Mouse (Mus musculus): ENCODE results near the gene Gng2.

Gng2 gene

DNA sequence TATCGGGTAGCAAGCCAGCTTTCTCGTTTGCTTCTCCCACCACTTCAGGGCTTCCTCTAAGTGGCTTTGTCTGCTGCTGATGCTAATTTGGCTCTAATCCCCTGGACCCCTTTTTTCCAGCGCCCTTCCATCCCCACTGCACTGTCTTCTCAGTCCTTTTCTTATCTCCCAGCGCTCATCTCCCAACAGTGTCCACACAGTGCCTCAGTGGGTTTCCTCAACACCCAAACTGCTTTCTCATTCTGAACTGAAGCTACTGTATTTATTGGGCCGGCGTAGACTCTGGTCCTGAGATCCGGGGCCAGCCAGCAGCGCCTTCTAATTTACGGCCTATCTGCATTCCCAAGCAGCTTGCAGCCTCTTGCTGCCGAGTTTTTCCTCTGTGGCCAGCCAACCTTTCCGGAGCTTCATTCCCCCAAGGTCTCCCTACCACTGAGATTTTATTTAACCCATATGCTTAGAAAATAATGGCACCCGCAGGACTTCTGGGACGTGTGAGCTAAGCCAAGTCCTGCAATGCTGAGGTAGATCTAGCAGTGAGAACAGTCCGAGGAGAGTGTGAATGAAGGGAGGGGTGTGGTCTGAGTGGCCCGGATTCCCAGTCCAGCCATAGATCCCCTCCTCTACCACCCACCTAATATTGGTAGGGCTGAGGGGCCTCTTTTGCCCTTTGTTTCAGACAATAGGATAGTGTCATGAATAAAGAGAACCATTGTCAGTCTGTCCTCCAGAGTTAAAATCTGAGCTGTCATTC is at the start of gene Gng2:
TSS of gene Gng2 (minus strand) at position 357 of the 754 bp plus-strand sequence.
- no peak for DNase-seq (ENCODE audit: low spot score in 2 of 2)

DNA sequence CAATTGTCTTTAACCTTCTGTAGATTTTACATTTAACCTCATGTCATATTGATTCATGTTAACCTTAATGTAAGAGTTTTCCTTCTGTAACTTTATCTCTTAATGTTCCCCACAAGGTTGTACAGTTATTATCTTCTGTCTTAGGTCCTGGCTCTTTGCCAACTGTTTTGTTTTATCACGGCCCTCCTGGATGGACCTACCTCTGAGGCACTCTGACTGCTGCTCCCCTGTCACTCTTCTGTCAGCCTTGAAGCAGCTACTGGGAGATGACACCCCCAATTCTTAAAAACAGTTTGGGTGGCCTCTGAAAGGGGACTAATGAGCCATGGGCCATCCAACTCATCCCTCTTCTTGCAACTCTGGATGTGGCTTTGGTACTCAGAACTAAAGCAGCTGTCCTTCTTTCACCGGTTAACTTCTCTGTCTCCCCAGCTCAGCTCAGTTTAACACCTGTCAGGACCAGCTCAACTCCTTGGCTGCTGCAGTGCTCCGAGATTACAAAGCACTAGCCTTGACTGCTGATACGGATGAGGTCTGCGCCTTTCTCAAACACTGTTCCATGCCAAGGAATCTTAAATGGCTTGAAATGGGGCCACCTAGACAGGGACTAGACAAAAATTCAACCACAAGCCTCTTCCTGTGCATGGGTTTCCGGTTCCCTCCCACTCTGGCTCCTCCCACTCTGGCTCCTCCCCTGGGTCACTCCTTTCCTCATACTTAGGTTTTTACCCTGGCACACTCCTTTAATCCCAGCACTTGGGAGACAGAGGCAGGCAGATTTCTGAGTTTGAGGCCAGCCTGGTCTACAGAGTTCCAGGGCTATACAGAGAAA is 47.7 kb upstream of the Gng2 start:
- DNase-seq (ENCODE audit: low spot score in 2 of 2): no peak

DNA sequence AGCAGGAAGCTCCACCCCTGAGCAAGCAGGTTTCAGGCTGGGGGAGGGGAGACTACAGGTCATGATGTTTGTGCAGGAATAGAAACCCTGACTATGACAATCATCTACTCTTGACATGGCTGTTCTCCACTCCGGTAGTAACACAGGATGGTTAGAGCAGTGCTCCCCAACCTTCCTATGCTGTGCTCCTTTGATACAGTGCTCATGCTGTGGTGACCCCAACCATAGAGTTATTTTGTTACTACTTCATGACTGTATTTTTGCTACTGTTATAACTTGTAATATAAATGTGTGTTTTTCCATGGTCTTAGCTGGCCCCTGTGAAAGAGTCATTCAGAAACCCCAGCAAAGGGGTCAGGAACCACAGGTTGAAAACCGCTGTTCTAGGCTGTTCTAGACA is 46.5 kb upstream of the Gng2 start:
- no peak for DNase-seq (ENCODE audit: low spot score in 2 of 2)

DNA sequence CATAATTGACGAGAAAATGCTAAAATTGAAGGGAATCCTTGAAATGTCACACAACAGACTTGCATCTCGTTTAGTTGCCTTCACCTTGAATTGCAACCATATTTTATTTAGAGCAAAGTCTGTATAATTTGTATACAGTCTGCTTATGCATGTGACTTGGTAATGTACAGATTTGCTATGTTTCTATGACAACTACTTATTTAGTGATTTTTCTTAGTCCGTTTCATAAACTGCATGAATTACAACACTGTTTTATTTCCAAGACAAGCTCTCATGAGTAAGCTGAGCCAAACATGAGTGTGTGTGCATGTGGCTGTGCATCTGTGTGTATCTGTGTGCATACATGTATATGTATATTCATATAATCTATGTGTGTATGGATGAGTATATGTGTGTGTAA is 42.1 kb upstream of the Gng2 start:
- DNase-seq (ENCODE audit: low spot score in 2 of 2): no peak

DNA sequence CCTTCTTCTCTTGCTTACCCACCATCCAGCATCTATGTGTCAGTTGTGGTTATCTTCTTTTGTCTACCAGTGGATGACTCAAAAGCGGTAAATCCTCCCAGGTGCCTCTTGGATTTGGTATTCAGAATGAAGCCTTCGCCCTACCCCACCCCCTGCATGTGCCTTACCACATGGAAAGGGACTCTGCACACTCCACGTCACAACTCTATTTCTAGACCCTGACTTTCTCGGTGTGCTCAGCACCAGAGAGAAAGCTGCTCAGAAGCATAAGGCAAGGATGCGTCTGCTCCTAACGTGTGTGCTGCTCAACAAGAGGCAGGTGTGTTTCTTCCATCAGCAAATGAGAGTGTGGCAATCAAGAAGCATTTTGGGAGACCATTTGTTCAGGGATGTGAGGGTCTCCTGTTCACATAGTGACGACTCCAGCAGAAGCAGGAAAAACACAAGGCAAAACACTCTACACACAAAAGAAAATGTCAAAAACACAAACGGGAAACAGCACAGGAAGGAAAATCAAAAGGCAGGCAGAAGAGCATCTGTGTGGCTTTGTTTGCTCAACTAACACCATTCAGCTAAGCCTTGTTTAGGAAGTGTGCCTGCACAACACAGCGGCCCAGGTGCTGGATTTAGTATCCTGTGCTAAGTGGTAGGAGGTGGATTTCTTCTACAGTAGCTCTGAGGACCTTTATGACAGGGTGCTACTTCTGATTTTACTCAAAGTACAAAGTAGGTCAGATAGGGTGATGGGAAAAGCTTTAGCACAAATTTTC is 35.3 kb upstream of the Gng2 start:
- DNase-seq (ENCODE audit: low spot score in 2 of 2): no peak

DNA sequence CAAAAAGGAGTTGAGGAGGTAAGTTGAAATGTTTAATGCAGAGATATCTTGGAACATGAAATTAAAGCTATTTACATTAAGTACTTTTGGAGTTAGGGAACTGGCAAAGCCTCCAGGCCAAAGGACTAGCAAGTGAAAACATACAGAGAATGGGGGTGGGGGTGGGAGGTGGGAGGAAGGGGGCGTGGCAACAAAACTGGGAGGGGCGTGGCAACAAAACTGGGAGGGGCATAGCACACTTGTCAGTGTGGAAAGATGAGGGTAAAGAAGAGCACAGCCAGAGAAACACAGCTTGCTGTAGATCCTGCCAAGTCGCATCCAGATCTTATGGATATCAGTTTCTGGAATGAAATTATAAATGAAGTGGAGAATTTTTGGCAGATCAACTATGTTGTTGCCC is 30.0 kb upstream of the Gng2 start:
- no peak for DNase-seq (ENCODE audit: low spot score in 2 of 2)

DNA sequence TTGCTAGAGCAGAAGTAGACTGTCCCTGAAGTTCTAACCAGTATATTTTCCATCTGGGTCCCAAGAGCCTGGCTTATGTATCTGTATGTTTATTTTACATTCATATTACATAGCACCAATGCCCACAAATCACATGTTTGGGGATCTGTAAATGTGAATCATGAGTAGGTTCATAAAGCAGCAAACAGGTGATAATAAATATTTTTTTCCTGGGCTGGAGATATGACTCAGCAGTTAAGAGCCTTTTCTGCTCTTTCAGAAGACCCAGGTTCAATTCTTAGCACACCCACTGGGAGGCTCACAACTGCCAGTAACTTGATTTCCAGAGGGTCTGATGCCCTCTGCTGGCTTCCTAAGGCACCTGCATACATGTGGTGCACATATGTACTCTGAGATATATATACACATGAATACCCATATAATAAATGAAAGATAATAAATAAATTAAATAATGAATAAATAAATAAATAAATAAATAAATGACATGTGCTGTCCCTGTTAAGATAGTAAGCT is 27.4 kb upstream of the Gng2 start:
- DNase-seq (ENCODE audit: low spot score in 2 of 2): no peak

DNA sequence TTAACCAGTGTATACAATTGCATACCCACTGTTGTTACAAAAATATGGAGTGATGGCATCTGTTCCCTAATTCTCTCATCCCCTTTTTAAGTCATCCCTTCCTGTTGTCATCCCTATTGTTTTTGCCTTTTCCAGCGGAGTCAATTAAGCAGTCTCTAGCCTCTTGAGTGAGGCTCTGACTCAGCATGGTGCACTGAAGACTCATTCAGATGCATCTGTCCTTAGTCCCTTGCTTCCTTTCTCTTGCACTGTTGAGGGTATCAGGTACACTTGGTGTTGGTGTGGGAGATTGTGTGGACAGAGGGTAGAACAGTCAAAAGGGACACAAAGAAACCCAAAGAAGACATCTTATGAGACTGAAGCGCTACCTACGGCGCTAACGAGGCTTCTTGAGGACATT is 19.4 kb upstream of the Gng2 start:
- no peak for DNase-seq (ENCODE audit: low spot score in 2 of 2)

DNA sequence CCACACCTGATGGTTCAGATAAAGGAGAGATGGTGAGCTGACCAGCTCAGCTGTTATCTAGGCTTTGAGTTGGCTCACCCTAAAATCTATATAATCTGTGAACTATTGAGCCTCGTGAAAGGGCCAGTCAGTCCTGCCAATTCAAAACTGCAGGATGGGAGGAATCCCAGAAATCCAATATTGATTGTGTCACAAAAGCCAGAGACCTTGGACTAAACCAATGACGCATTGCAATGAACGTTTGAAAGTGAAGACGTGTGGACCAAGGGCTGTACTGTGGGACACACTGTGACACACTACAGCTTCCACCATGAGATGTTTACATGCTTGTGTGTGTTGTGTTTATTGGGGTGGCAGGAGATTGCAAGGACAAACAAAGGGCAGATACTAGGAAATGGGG is 18.5 kb upstream of the Gng2 start:
- no peak for DNase-seq (ENCODE audit: low spot score in 2 of 2)

DNA sequence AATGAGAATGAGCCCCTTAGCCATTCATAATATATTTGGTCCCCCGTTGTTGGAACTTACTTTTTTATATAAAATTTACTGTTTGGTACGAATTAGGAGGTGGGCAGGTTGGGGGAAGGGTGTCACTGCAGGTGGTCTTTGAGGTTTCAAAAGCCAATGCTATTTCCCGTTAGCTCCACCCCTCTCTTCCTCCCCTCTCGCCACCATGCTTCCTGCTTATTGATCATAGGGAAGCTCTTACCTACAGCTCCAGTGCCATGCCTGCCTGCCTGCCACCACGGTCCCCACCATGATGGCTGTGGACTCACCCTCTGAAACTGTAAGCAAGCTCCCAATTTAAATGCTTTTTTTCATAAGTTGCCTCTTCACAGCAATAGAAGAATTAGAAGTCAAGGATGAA is 16.6 kb upstream of the Gng2 start:
- DNase-seq (ENCODE audit: low spot score in 2 of 2): no peak

DNA sequence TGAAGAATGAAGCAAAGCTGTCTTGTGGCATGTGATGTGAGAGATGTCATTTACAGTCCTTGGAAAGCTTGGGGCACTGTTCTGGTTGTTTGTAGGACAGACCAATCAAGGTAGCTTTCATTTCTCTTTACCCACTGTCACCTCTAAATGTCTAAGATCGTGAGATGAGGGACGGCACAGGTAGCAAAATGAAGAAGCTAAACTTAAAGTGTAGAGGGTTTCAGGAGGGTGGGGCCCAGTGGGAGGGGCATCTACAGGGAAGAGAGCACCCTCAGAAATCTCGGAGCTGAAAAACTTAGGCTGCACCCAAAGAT is 16.1 kb upstream of the Gng2 start:
- no peak for DNase-seq (ENCODE audit: low spot score in 2 of 2)

DNA sequence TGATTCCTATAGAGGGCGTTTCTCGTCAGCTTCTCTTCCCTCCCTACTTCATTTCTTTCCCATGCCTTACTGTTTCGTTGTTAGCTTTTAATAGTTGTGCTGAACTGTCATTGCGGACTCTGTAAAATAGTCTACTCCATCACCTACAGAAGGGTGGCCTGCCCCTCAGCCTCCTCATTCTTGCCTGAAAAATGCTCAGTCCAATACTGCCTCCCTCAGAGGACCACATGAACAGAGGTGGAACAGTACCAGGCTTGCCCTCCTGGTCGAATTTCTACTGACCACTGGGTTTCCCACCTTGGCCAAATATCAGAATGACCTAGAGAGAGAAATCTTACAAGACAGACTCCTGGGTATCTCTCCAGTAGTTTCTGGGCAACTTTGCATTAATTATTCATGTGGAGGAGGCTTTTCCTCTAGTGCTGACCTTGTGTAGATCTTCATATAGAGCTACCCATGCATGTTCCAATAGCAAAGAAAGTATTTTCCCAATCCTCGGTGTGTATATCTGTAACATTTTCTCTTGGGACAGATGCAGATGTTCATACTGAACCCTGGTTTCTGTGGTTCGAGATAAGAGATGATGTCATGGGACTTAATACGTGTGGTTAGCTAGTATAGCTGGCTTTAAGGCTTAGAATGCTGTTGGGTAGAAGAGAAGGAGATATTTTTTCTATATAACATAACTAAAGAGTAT is 15.6 kb upstream of the Gng2 start:
- no peak for DNase-seq (ENCODE audit: low spot score in 2 of 2)

DNA sequence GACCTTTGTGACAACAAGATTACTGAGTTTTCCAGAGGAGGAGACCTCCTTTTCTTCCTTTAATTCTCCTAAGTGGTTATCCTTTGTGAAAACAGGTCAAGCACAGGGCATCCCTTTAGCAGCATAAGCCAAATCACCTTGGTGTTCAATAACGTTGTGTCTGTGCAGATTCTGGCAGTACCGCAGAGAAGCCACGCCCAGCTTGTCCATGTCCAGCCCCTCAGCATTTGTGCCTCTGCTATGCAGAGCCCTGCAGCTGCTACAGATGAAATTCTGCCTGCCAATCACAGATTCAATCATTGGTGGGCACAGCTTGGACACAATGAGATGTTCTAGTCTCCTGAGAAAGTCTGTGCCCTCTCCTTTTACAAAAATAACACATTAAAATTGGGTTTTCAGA is 14.4 kb upstream of the Gng2 start:
- no peak for DNase-seq (ENCODE audit: low spot score in 2 of 2)

DNA sequence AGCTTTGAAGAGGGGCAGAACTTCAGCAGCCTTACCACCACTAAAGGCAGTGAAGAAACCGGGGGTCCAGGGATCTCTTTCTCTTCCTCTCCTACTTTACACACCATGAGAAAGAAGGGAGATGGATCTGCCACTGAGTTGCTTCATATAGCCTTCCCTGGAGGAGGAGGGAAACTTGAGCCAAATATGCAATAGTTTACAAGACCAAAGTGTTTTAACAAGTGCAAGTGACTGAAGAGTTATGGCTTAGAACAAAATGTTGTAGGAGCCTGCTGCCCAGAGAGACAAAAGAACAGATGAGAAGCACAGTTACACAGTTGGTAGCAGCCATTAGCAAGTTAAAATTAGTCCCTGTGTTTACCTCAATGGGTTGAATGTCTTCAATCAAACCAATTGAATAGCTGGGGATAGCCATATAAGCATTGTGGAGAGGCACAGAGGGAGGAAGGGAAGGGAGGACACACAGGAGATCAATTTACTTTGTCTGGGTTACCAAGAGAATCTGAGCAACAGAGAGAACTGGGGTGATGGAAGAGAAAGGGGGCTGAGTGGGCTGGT is 13.1 kb upstream of the Gng2 start:
- no peak for DNase-seq (ENCODE audit: low spot score in 2 of 2)

DNA sequence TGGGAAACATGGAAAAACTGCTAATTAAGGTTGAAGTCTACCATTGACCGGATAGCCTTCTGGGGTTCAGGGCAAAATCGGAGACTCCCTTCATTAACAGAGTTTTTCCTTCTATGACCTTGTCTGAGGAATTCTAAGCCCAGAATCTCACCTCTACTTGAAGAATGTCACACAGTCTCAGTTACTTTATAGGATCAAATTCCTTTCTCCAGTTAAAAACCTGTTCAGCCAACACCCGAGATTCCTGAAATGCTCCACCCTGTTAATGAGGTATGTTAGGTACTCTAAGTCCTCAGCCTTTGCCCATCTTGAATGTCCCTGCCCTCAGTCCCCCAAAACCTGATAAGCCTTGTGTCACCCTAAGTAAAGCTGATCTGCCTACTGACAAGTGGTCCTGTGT is 11.0 kb upstream of the Gng2 start:
- no peak for DNase-seq (ENCODE audit: low spot score in 2 of 2)

DNA sequence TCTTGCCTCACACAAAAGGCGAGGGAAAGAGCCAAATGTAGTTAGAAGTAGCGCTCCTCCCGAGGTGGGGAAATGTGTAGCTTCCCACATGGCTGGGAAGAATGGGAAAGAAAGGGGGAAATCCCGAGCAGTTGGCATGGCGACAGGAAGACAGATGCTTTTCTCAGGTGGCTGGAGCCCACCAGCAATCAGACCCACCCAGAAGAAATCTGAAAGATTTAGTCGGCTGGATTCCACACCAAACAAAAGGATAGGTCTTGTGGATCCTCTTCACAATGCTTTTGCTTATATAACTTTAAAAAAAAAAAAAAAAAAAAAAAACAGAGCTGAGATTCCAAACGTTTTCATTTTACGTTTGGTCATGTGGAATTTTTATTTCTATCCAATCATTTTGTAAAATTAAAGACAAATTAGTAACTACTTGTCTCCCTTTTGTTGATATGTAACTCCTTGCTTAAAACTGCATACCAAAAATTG is 10.0 kb upstream of the Gng2 start:
- peak in 1 of 2 experiments; percentile 56 for DNase-seq (ENCODE audit: low spot score in 2 of 2)

DNA sequence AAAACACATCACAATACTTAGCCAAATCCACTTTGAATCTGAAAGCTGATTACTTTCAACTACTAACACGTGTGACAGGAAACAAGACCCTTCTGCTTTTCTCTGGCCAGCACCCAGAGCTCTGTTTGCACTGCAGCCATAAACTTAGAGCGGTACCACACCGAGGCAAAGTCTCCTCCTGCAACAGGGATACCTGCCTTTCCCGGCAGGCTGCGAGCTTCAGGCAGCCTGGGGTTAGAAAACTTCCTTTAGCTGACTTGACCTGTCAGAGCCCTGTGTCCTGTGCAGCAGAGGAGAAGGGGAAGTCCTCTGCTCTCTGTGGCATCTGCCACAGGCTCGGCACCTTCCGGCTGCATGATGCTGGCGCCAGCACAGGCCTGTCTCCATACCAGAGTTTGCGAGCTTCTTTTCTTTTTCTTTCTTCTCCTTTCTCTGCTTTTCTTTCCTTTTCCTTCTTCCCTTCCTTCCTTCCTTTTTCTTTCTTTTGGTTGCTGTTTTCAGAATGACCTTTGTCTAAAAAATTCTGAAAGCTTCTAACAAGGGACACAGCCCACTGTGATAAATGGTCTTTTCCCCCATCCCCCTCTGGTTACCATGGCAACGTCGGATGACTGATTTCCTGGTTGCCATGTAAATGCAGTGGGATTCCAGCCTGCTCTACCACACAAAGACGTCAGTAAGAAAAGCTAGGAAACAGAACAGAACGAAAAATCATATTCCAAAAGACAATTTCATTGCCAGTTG is 9.4 kb upstream of the Gng2 start:
- peak; percentile 85 to 88 for DNase-seq (ENCODE audit: low spot score in 2 of 2)

DNA sequence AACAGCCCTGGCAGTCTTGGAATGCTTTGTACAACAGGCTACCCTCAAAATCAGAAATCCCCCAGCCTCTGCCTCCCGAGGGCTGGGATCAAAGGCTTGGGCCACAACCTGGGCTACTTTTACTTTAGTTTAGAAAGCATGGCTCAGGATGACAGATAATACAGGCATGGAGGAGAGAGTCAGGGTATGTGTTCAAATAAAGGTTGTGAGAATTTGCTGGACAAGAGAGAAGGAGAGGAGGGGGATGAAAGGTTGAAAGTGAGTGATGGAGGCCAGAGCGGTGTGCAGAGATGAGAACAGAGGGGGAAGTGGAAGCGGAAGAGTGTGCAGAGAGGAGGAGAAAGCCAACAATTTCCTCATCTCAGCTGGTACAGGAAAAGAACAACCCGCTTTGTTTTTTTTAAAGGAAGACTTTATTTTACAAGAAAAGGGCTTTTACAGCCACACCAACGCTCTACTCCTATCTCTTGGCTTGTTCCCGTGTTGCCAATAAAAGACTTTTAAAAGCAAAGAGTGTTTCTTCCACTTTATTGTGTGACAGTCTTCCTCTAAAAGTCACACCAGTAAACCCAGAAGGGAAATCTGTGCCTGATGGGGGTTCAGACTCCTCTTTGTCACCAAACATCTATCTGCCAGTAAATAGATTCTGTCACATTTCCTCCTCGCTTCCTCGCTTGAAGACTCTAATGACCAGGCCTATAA is 8.6 kb upstream of the Gng2 start:
- DNase-seq (ENCODE audit: low spot score in 2 of 2): no peak

DNA sequence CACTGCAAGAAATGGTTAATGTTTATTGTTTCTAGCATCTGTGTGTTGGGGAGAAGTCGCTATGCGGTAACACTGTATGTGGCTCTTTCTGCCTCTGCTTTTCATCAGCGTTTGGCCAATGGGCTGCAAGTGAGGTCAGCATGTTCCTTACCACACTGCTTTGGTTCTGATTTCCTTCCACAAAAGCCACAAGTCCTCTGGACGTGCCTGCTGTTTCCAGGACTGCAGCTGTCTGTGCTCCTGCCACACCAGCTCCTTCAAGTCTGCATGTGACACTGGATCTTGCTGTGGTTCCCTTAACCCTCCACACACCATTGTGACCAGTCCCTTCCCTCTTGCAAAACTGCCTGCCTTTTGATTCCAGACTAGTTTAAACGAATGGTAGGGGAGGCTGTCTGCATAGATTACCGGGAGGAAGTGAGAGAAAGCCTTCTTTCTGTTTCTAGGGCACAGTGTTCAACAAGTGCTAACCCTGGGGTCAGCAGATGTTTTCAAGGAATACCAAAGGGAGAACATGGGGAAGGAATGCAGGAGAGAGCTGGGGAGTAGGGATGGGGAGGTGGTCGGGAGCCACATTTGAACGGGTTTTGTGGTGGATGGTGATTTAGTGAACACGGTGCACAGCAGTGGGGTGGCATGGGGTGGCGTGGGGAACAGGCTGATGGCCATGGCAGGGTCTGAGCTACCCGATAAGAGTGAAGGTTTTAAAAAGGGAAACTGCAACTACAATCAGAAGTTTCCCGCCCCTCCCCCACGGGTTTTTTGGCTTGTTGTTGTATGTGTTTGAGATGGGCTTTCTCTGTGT is 7.9 kb upstream of the Gng2 start:
- DNase-seq (ENCODE audit: low spot score in 2 of 2): peak; percentile 43 to 56

Measured in frontal cortex, postnatal 10 days (tissue).